Comparison of ENCODE assay signal across 8 mouse cellular contexts in genomic region chr17:70847751-70848510, GRCm38 (mm10). TPM values are rescaled to one million over a fixed set of nuclear protein-coding genes. Genes with fewer than 3 reads are reported as not detected.
DNase-seq lines count a peak whose midpoint lies in the region; TF ChIP-seq lines count a peak whose summit lies in the region.

No protein-coding gene starts in this region.

- DNase-seq in left cerebral cortex, adult 2 months (ENCODE audit: extremely low spot score in 1 of 2, low spot score in 2 of 2): no peak
- DNase-seq in left cerebral cortex, adult 9 months (ENCODE audit: low spot score in 2 of 2): no peak
- DNase-seq in fibroblast of lung, adult 2 months (ENCODE audit: low read depth): peak; percentile 84
- DNase-seq in induced T-regulatory cell, adult 2 months (ENCODE audit: low read depth): peak; percentile 84
- peak; percentile 24 for DNase-seq in thymus, postnatal 4 days
- DNase-seq in left cerebral cortex, adult 18-20 months (ENCODE audit: low spot score in 2 of 2): no peak
- DNase-seq in gastrocnemius, postnatal 14 days: no peak

- peaks cover 31% of the 10 kb centered on the region for H3K36me3 ChIP-seq in macrophage (ENCODE audit: inconsistent target)

- no peak for TF ChIP-seq CTCF in left cerebral cortex, adult 2 months (IDR thresholded peaks at IDR 0.05)

- 1% methylated on average over 16 of the region's 17 CpGs for WGBS in macrophage (ENCODE audit: missing documents)

- H3K27ac ChIP-seq in left cerebral cortex, adult 2 months: no peak overlapping the region
- peak overlapping the region; percentile 98 for H3K27ac ChIP-seq in macrophage

- peaks cover 78% of the 10 kb centered on the region for H3K79me2 ChIP-seq in macrophage (ENCODE audit: inconsistent target)

- intact Hi-C loops in left cerebral cortex, adult 2 months (cut with DNase I): loop anchor here (2.0 kb wide), 1 partner anchor 121 kb away; no protein-coding TSS in a partner anchor
- intact Hi-C loops in gastrocnemius, postnatal 14 days (cut with DNase I; ENCODE audit: low total_unique reads): loop anchor here (5.0 kb wide), 1 partner anchor 119 kb away; no protein-coding TSS in a partner anchor

- peak overlapping the region; percentile 55; the same call in 1 of the 2 replicates for H3K4me3 ChIP-seq in left cerebral cortex, adult 2 months
- H3K4me3 ChIP-seq in macrophage (ENCODE audit: inconsistent target): peak overlapping the region; percentile 77

RNA-seq across cellular contexts. Expression of gene Tgif1, which starts 5.4 kb away (rescaled TPM):
- 1 to 10 TPM; 1.5 to 1.6 TPM for total RNA-seq in left cerebral cortex, adult 2 months (2021)
- total RNA-seq in macrophage (2018; cell fraction: chromatin; rRNA removed): 1,000 to 10,000 TPM in 1 of 26 experiments, 100 to 1,000 TPM in 25; 155 to 1,067 (median 440) TPM
- total RNA-seq in macrophage (2018; cell fraction: cytosol; rRNA removed): 100 to 1,000 TPM in 18 of 26 experiments, 10 to 100 TPM in 8; 49.4 to 328 (median 151) TPM
- 1,000 to 10,000 TPM in 4 of 26 experiments, 100 to 1,000 TPM in 22; 178 to 1,168 (median 515) TPM for total RNA-seq in macrophage (2018; cell fraction: nucleus; rRNA removed)
- polyA plus RNA-seq in macrophage (2018): 68.9 to 96.0 TPM (median 82.3 TPM) in 3 replicates
- total RNA-seq in left cerebral cortex, adult 18-20 months (2021): 1 to 10 TPM; 2.3 to 2.6 TPM
- 1 to 10 TPM; 7.2 to 7.3 TPM for total RNA-seq in gastrocnemius, postnatal 14 days (2021)

Comparison
In these comparisons a context has a peak if more than half of its experiments do, and no peak if none do; other contexts are left out.
1. DNase-seq: peak in fibroblast of lung, adult 2 months (single experiment), induced T-regulatory cell, adult 2 months (single experiment) and thymus, postnatal 4 days (single experiment); none in left cerebral cortex, adult 2 months (0 of 2), left cerebral cortex, adult 9 months (0 of 2), left cerebral cortex, adult 18-20 months (0 of 2) and gastrocnemius, postnatal 14 days (single experiment).